Mouse (Mus musculus) E14TG2a.4 (cell line): Measurements from ENCODE around the gene Sord.

ENCODE experiments used
- CTCF ChIP-seq: conservative IDR thresholded peaks from 2 replicates; pipeline ENCODE4 v1.5.1; 2014; ENCODE audit warnings: low read length
- POU5F1 ChIP-seq: IDR thresholded peaks from 2 replicates; pipeline ENCODE4 v1.6.1; 2014; ENCODE audit warnings: low read length, borderline replicate concordance

GRCm38 (mm10) chr2:122186106-122186505 lies 48.4 kb upstream of the Sord start, which contains the start of the genes Patl2 and Terb2:
- TF ChIP-seq CTCF (no peak), POU5F1 (no peak)
